In the genomic region with DNA sequence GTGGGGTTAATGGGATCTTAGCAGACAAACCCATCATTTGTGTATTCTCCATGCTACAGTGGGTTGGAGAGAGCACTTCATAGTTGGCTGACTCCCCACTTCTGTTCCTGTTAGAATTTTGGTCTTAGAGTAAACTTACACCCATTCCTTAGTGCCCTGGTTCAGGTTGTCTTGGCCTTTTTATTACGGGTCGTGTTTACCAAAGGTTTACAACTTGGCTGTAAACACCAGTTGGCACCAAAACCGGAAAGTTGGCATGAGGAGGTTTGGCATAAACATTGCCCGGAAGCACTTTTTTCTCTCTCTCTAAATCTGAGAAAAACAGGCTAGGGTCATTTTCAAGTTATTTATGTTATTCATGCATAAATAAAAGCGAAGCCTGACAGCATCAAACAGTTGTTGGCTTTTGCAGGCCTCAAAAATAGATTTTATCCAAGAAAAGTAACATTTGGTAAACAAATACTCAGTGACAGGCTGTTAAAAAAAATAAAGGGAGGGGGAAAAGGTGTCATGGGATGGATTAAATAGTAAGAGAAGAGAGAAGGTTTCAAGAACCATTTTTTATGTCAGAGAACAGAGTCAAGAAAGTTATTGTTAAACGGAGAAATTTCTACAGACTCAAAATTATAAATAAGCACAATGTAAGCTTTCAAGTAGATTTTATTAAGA, we compare ENCODE assay signal across 12 mouse cellular contexts.
DNase-seq lines count a peak whose midpoint lies in the region; ATAC-seq lines count a peak whose summit lies in the region.
"Had no signal": no experiment of that assay in that cellular context is flagged by ENCODE, and none has a peak within 500 bp of the region (broad histone marks: within the 10 kb centered on the region; RNA-seq: fewer than 3 reads in every experiment).

No protein-coding gene starts in this region.

- no peak for ATAC-seq in kidney, embryonic 16.5 days (ENCODE audit: low FRiP score, low TSS enrichment)

- intact Hi-C loops in heart, postnatal 10 days (cut with DNase I), result no loop called here

- H3K9ac ChIP-seq in kidney, embryonic 16.5 days (replicated peaks; ENCODE audit: low read length), result no peak overlapping the region
- H3K9ac ChIP-seq: hindbrain, embryonic 15.5 days; stomach, embryonic 15.5 days had no signal

- H3K9me3 ChIP-seq in kidney, embryonic 16.5 days (ENCODE audit: low read length), result no peaks in the 10 kb centered on the region
- H3K9me3 ChIP-seq: G1E; hindbrain, embryonic 15.5 days; megakaryocyte, embryonic 14.5 days; stomach, embryonic 15.5 days had no signal

- no peaks in the 10 kb centered on the region for H3K27me3 ChIP-seq in kidney, embryonic 16.5 days (ENCODE audit: insufficient read depth, low read length)
- H3K27me3 ChIP-seq: hindbrain, embryonic 15.5 days; megakaryocyte, embryonic 14.5 days; stomach, embryonic 15.5 days had no signal

- peak overlapping the region; percentile 2; the same call in 1 of the 2 replicates for H3K27ac ChIP-seq in kidney, embryonic 16.5 days (ENCODE audit: low read length)
- H3K27ac ChIP-seq: hindbrain, embryonic 15.5 days had no signal

- H3K4me3 ChIP-seq in kidney, embryonic 16.5 days (ENCODE audit: low read length), result no peak overlapping the region
- H3K4me3 ChIP-seq: hindbrain, embryonic 15.5 days had no signal

- H3K4me2 ChIP-seq in kidney, embryonic 16.5 days (replicated peaks; ENCODE audit: low read depth, low read length), result no peak overlapping the region
- H3K4me2 ChIP-seq: hindbrain, embryonic 15.5 days had no signal

- H3K4me1 ChIP-seq in kidney, embryonic 16.5 days (ENCODE audit: insufficient read depth, low read length), result peaks cover 7% of the 10 kb centered on the region; the same call in 1 of the 2 replicates
- H3K4me1 ChIP-seq: hindbrain, embryonic 15.5 days; stomach, embryonic 15.5 days had no signal

- no peaks in the 10 kb centered on the region for H3K36me3 ChIP-seq in kidney, embryonic 16.5 days (ENCODE audit: insufficient read depth, low read length)
- H3K36me3 ChIP-seq: G1E; hindbrain, embryonic 15.5 days; stomach, embryonic 15.5 days had no signal

- 21% methylated on average over 6 of the region's 6 CpGs for WGBS in kidney, embryonic 16.5 days

- DNase-seq in heart, postnatal 10 days, result peak; percentile 12 to 20
- no peak for DNase-seq in heart, adult 9 months (ENCODE audit: low spot score in 2 of 2)
- peak; percentile 13 for DNase-seq in gastrocnemius, postnatal 10 days
- DNase-seq in lung, postnatal 25 days (ENCODE audit: low spot score), result peak; percentile 59
- no peak for DNase-seq in spleen, postnatal 14 days (ENCODE audit: low spot score in 2 of 2)
- DNase-seq in spleen, postnatal 36 days (ENCODE audit: low spot score in 2 of 2), result no peak
- DNase-seq in layer of hippocampus, adult 9-10 months (ENCODE audit: low spot score), result no peak

Comparison
In these comparisons a context has a peak if more than half of its experiments do, and no peak if none do; other contexts are left out.
1. DNase-seq: peak in heart, postnatal 10 days (2 of 2), gastrocnemius, postnatal 10 days (single experiment) and lung, postnatal 25 days (single experiment); none in heart, adult 9 months (0 of 2), spleen, postnatal 14 days (0 of 2), spleen, postnatal 36 days (0 of 2) and layer of hippocampus, adult 9-10 months (single experiment).